Mouse (Mus musculus): Measurements from ENCODE around the gene Dgkk. TPM values are rescaled to one million over a fixed set of nuclear protein-coding genes. Genes with fewer than 3 reads are reported as not detected.
"Not testable (repeated sequence)": the region's sequence is repeated elsewhere in the genome, so short reads cannot be mapped to it uniquely, and the experiment has no call there.

The Dgkk gene
- polyA plus RNA-seq (2014; fragmentation: Nextera tagmentation; extraction: Ambion mirVana) = 2.1 TPM in 2 replicates

GRCm38 (mm10) chrX:6779006-6779405 is at the start of gene Dgkk:
Gene Dgkk (plus strand): TSS chrX:6779306.
- not testable (repeated sequence) for H3K9me3 ChIP-seq (ENCODE audit: control insufficient read depth, low read length); DNase-seq; H3K36me3 ChIP-seq (ENCODE audit: control insufficient read depth, insufficient read depth, low read length); H3K9ac ChIP-seq (replicated peaks; ENCODE audit: low read length); ATAC-seq (ENCODE audit: low FRiP score, low TSS enrichment); H3K27ac ChIP-seq (replicated peaks; ENCODE audit: low read depth, low read length); H3K27me3 ChIP-seq (ENCODE audit: control insufficient read depth, insufficient read depth, low read length); H3K4me1 ChIP-seq (ENCODE audit: control insufficient read depth, insufficient read depth, low read length)
- peak within 1 kb of the TSS; percentile 37 for H3K4me3 ChIP-seq (replicated peaks; ENCODE audit: low read depth, low read length)
- H3K4me2 ChIP-seq (ENCODE audit: low read length) = peak within 1 kb of the TSS; percentile 59
- WGBS = 38% methylated on average over 21 of the region's 30 CpGs

DNA sequence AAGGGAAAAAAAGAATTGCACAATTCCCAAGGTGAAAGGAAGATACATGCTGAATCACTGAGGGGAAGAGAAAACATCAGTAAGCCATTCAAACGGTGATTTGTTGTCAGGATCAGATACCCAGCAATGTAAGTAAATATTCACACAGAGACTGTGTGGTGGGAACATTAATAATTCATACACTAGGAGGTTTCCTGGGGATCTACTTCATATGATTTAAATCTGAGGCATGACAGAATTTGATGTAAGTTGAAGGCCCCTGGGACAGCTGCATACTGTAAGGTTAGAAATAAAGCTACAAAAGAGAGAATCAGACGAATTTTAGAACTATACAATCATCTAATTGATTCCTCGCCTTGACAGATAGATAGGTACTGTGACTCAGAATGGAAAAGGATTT is 45.1 kb upstream of the Dgkk start:
- Histone ChIP-seq H3K9ac (replicated peaks; ENCODE audit: low read length) (no peak overlapping the region), H3K36me3 (ENCODE audit: control insufficient read depth, insufficient read depth, low read length) (no peaks in the 10 kb centered on the region), H3K27me3 (ENCODE audit: control insufficient read depth, insufficient read depth, low read length) (no peaks in the 10 kb centered on the region), H3K27ac (replicated peaks; ENCODE audit: low read depth, low read length) (peak overlapping the region; percentile 17; the same call in 1 of the 2 replicates), H3K4me1 (ENCODE audit: control insufficient read depth, insufficient read depth, low read length) (peaks cover 3% of the 10 kb centered on the region; the same call in 1 of the 2 replicates), H3K4me3 (replicated peaks; ENCODE audit: low read depth, low read length) (no peak overlapping the region), H3K9me3 (ENCODE audit: control insufficient read depth, low read length) (no peaks in the 10 kb centered on the region), H3K4me2 (ENCODE audit: low read length) (no peak overlapping the region)
- ATAC-seq (ENCODE audit: low FRiP score, low TSS enrichment) = no peak; the same call in 1 of the 2 replicates
- peak; percentile 48 for DNase-seq
- WGBS = 39% methylated on average over 3 of the region's 3 CpGs

- Histone ChIP-seq H3K4me3 (replicated peaks; ENCODE audit: low read depth, low read length) (no peak overlapping the region), H3K4me1 (ENCODE audit: control insufficient read depth, insufficient read depth, low read length) (no peaks in the 10 kb centered on the region), H3K4me2 (ENCODE audit: low read length) (no peak overlapping the region), H3K9me3 (ENCODE audit: control insufficient read depth, low read length) (no peaks in the 10 kb centered on the region), H3K9ac (replicated peaks; ENCODE audit: low read length) (no peak overlapping the region), H3K27ac (replicated peaks; ENCODE audit: low read depth, low read length) (no peak overlapping the region), H3K27me3 (ENCODE audit: control insufficient read depth, insufficient read depth, low read length) (no peaks in the 10 kb centered on the region), H3K36me3 (ENCODE audit: control insufficient read depth, insufficient read depth, low read length) (no peaks in the 10 kb centered on the region)
- ATAC-seq (ENCODE audit: low FRiP score, low TSS enrichment) (no peak), DNase-seq (no peak)
- WGBS = 86% methylated on average over 1 of the region's 1 CpGs
Measured at GRCm38 (mm10) chrX:6750714-6751113, 28.4 kb upstream of the Dgkk start.

DNA sequence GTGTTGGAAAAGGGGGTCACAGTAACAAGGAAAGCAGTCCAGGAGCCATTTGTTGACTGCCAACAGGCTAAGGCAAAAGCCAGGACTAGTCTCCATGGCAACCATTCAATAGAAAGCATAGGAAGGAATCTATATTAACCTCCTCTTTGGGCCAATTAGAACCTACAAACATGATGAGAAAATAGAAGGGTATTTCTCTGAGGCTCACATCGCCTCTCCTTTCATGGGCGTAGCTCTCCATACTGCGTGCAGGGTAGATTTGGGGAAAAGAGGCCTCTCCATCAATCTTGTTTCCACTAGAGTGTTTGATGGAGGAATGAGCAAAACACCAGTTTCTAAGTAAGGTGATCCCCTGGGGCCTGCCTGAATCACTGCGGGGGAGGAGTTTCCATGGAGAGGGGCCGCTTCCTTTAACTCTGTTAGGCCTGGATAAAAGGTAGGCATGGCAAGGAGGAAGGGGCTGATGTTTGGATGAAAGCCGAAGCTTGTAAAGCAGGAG is 27.5 kb upstream of the Dgkk start:
- H3K27me3 ChIP-seq (ENCODE audit: control insufficient read depth, insufficient read depth, low read length) = no peaks in the 10 kb centered on the region
- ATAC-seq (ENCODE audit: low FRiP score, low TSS enrichment) (no peak; the same call in 1 of the 2 replicates), DNase-seq (peak; percentile 50)
- no peak overlapping the region for H3K27ac ChIP-seq (replicated peaks; ENCODE audit: low read depth, low read length)
- 40% methylated on average over 6 of the region's 6 CpGs for WGBS
- no peaks in the 10 kb centered on the region for H3K9me3 ChIP-seq (ENCODE audit: control insufficient read depth, low read length)
- H3K4me2 ChIP-seq (ENCODE audit: low read length) = no peak overlapping the region
- H3K4me3 ChIP-seq (replicated peaks; ENCODE audit: low read depth, low read length) = no peak overlapping the region
- H3K4me1 ChIP-seq (ENCODE audit: control insufficient read depth, insufficient read depth, low read length) = no peaks in the 10 kb centered on the region
- no peak overlapping the region for H3K9ac ChIP-seq (replicated peaks; ENCODE audit: low read length)
- no peaks in the 10 kb centered on the region for H3K36me3 ChIP-seq (ENCODE audit: control insufficient read depth, insufficient read depth, low read length)

- Histone ChIP-seq H3K27me3 (ENCODE audit: control insufficient read depth, insufficient read depth, low read length) (peaks cover 3% of the 10 kb centered on the region; the same call in 1 of the 2 replicates), H3K27ac (replicated peaks; ENCODE audit: low read depth, low read length) (no peak overlapping the region), H3K4me3 (replicated peaks; ENCODE audit: low read depth, low read length) (peak overlapping the region; percentile 37), H3K4me1 (ENCODE audit: control insufficient read depth, insufficient read depth, low read length) (no peaks in the 10 kb centered on the region), H3K36me3 (ENCODE audit: control insufficient read depth, insufficient read depth, low read length) (no peaks in the 10 kb centered on the region), H3K9me3 (ENCODE audit: control insufficient read depth, low read length) (no peaks in the 10 kb centered on the region), H3K4me2 (ENCODE audit: low read length) (peak overlapping the region; percentile 59), H3K9ac (replicated peaks; ENCODE audit: low read length) (no peak overlapping the region)
- DNase-seq (peak; percentile 33), ATAC-seq (ENCODE audit: low FRiP score, low TSS enrichment) (no peak; the same call in 1 of the 2 replicates)
- WGBS = 18% methylated on average over 13 of the region's 13 CpGs
Measured at GRCm38 (mm10) chrX:6777489-6778249, 1.4 kb upstream of the Dgkk start.

- Histone ChIP-seq H3K9me3 (ENCODE audit: control insufficient read depth, low read length) (no peaks in the 10 kb centered on the region), H3K4me3 (replicated peaks; ENCODE audit: low read depth, low read length) (peak overlapping the region; percentile 37), H3K27ac (replicated peaks; ENCODE audit: low read depth, low read length) (no peak overlapping the region), H3K9ac (replicated peaks; ENCODE audit: low read length) (no peak overlapping the region), H3K4me2 (ENCODE audit: low read length) (peak overlapping the region; percentile 59), H3K36me3 (ENCODE audit: control insufficient read depth, insufficient read depth, low read length) (no peaks in the 10 kb centered on the region), H3K4me1 (ENCODE audit: control insufficient read depth, insufficient read depth, low read length) (no peaks in the 10 kb centered on the region), H3K27me3 (ENCODE audit: control insufficient read depth, insufficient read depth, low read length) (peaks cover 3% of the 10 kb centered on the region; the same call in 1 of the 2 replicates)
- peak; percentile 63; the same call in 1 of the 2 replicates for ATAC-seq (ENCODE audit: low FRiP score, low TSS enrichment)
- WGBS = 27% methylated on average over 24 of the region's 24 CpGs
- DNase-seq = peak; percentile 75
Measured at GRCm38 (mm10) chrX:6778250-6778637, 862 bp upstream of the Dgkk start.

DNA sequence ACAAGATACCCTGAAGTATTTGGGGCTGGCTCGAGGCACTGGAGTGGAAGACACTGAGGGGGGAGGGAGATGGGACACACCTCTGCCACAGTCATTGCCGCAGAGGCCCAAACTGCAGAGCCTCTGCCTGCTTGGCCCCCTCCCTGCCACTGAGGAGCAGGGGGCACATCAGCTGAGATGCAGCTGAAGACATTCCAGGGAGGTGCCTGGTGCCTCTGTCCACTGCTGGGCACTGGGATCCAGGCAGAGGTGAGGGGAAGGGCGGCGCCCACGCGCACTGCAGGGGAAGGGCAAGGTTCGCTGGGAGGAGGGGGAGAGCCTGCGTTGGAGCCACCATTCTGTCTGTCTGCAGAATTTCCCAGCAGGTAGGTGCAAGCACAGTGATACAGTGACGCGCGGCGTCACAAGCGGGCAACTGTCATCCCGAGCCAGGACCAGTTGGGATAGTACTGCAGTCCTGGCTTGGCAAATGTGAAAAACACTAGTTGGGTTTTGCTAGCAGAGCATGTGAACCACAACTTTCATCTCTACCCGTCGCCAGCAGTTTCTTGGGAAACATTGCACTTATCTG is 948 bp downstream of the Dgkk start:
- Histone ChIP-seq H3K36me3 (ENCODE audit: control insufficient read depth, insufficient read depth, low read length) (no peaks in the 10 kb centered on the region), H3K27me3 (ENCODE audit: control insufficient read depth, insufficient read depth, low read length) (peaks cover 3% of the 10 kb centered on the region; the same call in 1 of the 2 replicates), H3K9me3 (ENCODE audit: control insufficient read depth, low read length) (no peaks in the 10 kb centered on the region), H3K4me1 (ENCODE audit: control insufficient read depth, insufficient read depth, low read length) (no peaks in the 10 kb centered on the region), H3K9ac (replicated peaks; ENCODE audit: low read length) (no peak overlapping the region), H3K4me2 (ENCODE audit: low read length) (peak overlapping the region; percentile 47), H3K4me3 (replicated peaks; ENCODE audit: low read depth, low read length) (peak overlapping the region; percentile 20; the same call in 1 of the 2 replicates), H3K27ac (replicated peaks; ENCODE audit: low read depth, low read length) (no peak overlapping the region)
- 25% methylated on average over 16 of the region's 16 CpGs for WGBS
- DNase-seq (peak; percentile 14), ATAC-seq (ENCODE audit: low FRiP score, low TSS enrichment) (no peak)

- H3K36me3 ChIP-seq (ENCODE audit: control insufficient read depth, insufficient read depth, low read length) = no peaks in the 10 kb centered on the region
- H3K9me3 ChIP-seq (ENCODE audit: control insufficient read depth, low read length) = no peaks in the 10 kb centered on the region
- H3K4me2 ChIP-seq (ENCODE audit: low read length) = no peak overlapping the region
- ATAC-seq (ENCODE audit: low FRiP score, low TSS enrichment) (no peak), DNase-seq (peak; percentile 32)
- H3K4me1 ChIP-seq (ENCODE audit: control insufficient read depth, insufficient read depth, low read length) = no peaks in the 10 kb centered on the region
- no peak overlapping the region for H3K4me3 ChIP-seq (replicated peaks; ENCODE audit: low read depth, low read length)
- no peaks in the 10 kb centered on the region for H3K27me3 ChIP-seq (ENCODE audit: control insufficient read depth, insufficient read depth, low read length)
- H3K9ac ChIP-seq (replicated peaks; ENCODE audit: low read length) = no peak overlapping the region
- no peak overlapping the region for H3K27ac ChIP-seq (replicated peaks; ENCODE audit: low read depth, low read length)
- WGBS = 54% methylated on average over 2 of the region's 2 CpGs
Measured at GRCm38 (mm10) chrX:6832553-6832952, 53.4 kb downstream of the Dgkk start.

Data from midbrain, embryonic 14.5 days (tissue).